Mouse (Mus musculus) right cerebral cortex, postnatal 14 days (tissue): ENCODE results near the gene Zfp445.
"Not testable (repeated sequence)": the region's sequence is repeated elsewhere in the genome, so short reads cannot be mapped to it uniquely, and the experiment has no call there.

Experiments used
- DNase-seq: peaks from one replicate; pipeline ENCODE4 v3.0.0; 2022

Gene Zfp445

DNA sequence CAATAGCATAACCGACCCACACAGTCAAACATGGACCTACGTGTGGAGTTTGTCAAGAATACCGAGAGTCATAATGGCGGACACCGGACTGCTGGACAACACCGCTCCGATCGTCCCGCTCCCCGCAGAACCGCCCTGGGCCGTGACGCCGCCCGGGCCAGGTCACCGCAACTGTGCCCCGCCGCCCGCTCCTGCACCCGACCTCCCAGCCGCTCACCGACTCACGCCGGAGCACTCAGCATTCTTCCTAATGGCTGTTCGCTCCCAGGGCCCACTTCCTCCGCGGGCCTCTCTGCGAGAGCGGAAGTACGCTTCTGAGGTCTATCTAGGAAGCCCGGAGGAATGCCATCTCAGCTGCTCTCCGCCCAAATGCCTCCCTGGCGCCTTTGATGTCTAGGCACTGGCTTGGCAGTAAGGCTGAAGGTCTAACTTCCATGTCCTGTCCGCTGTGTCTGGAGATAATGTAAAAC, at the start of gene Zfp445:
Zfp445 (minus strand) TSS at position 310 of the 470 bp plus-strand sequence.
- peak; percentile 73 for DNase-seq

DNA sequence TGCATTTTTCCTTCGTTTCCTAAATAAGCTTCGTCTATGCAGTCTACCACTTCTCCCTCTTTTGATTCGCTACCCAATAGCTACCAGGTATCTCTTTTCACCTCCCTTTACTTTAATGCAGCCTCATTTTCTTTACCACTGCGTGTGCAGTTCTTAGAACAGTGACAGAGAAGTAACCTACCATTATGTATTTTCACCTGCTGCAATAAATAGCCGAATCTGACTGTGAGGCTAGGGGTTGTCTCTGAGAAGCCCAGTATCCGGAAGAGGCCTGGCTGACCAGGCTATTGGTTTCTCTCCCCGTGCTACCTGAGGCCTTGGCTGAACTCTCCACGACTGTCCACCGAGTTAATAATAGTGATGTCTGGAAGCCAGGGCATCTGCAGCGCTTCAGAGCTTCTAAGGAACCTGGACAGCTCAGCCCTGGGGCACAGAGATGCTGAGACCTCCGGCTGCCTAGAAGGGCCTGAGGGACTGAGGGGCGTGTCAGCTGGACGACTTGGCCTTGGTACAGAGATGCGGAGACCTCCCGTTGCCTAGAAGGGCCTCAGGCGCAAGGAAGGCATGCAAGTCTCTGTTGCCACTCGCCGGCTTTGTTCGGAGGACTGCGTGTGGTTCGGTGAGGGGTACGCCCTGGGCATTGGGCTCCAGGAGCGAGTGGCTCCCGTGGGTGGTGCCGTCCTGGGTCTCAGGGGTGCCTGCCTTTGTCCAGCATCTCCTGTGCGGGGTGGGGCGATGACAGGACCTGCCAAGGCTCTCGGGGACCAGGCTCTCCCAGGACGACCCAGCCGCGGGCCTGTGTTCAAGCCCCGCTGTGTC, 37.1 kb upstream of the Zfp445 start:
- peak; percentile 53 for DNase-seq

DNA sequence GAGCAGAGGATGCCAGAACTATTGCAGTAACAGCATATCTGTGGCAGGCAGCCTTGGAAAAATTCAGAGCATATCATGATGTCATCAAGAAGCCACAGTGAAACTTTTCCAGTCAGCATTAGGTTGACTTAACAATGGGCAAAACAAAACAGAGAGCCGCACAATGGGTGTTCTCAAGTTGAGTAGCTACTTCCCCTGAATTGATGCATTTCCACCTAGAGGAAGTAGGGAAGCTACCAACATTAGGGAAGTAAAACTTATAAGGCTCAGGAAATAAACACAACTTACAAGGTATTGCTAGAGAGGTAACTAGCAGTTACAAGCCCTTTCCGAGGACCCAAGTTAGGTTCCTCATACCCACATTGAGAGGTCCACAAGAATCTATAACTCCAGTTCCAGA, 35.2 kb upstream of the Zfp445 start:
- no peak for DNase-seq

DNA sequence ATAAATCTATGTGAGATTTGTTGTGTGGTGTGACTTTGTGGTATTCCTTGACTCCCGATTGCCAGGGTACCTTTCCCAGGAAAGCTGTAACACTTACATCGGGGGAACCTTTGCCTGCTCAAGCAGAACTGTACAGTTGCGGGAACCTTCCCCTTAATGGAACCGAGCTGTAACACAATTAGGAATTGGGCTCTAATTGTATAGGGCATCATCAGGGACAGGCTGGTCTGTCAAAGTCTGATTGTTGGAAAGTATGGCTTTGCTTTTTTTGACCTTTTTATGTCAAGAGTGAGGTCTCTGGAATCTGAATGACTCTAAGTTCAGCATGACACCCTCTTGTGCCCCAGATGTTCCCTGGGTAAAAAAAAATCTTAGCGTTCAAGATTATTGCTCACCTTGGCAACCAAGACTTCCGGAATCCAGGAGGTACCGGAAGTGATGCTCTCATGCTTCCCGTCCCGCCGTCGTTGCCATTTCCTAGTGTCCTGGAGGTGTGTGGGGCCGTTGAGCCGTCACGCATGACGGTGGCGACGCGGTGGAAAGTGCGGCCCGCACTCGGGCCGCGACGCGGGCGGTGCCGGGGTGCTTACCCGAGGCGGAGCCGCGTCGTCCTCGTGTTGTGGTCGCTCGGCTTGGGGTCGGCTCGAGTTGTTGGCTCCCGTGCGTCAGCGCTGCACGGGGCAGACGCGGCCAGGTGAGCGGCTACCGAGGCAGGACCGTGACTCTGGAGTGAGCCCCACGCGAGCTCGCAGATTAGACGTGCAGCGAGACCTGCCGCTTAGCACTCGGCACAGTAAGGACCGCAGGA, 20.8 kb upstream of the Zfp445 start:
- DNase-seq: peak; percentile 66

DNA sequence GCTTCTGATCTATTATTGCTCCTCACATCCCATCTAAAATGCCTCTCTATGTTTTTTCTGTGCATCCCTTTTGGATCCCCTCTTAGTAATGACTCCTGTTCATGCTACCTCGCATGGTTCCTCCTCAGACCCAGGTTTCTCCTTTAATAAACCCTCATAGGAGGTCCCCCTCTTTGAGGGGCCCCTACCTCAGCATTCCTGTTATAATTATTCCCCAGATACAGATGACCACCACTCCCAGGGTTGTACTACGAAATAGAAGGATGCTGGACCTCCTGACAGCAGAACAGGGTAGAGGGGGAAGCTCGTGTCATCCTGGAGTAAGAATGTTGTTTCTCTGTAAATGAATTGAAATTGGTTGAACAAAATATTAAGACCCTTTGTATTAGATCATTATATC, 19.6 kb upstream of the Zfp445 start, which contains the start of gene Zkscan7:
Zkscan7 (plus strand) TSS at position 301 of the 400 bp plus-strand sequence.
- no peak for DNase-seq

DNA sequence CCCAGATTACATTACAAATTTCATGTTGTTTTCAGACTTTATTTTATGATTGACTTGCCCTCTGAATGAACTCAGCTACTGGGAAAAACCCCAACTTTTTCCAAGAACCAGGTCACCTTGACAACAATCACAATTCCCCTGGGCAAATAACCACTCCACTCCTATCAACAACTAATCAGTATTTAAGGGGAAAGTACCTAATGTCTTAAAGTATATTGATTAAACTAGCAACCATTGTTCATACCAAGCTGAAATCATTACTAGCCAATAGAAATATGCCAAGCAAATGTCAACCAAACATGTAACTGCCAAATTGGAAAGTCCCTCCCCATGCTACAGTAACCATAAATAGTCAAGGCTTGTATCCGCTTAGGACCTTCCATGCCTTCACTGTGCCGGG, 9.3 kb upstream of the Zfp445 start:
- DNase-seq: no peak

DNA sequence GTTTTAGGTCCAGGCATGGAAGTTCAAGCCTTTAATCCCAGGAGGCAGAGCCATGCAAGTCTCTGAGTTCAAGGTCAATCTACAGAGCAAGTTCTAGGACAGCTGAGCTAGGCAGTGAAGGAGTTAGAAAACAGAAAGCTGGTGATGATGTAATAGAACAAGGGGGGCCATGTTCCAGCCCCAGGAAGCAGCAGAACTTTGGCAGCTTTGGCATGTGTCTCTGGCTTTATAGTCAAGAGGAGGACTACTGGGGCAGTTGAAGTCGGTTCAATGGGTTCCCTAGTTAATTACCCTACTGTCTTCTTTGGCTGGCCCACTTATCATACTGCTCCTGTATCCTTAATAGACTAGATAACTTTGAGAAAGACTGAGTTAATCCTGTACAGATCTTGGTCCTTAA, 8.8 kb upstream of the Zfp445 start:
- no peak for DNase-seq

DNA sequence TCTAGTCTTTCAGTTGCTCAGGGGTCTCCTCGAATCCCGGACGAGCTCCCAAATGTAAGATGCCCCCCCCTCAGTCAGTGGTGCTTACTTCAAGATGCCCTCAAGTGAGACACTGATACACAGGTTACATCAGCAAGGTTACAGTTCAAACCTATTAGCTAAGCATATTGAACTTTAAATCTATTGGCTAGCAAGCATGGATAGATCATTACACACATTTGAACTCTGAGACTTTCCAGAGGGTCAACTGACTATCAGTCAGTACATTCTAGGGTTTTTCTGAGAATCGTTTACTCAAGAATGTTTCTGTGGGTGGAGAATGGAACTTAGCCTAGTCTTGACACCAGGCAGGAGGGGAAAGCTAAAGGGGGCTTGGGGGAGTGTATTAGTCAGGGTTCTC, 6.8 kb upstream of the Zfp445 start:
- DNase-seq: no peak

DNA sequence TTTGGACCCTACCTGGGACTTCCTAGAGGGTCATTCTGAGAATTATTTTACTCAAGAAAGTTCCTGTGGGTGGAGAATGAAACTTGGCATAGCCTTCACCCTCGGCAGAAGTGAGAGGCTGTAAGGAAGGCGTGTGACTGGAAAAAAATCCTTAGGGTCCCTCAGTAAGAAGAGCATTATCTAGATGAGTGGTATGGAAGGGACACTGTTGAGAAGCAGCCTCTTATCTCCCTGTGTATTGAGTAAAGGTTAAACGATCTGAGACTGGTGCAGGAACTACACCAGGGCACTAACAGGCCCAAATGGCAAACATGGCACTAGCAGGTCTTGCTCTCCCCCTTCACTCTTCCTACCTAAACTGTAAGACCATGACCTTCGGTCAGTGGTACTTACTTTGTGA, 386 bp upstream of the Zfp445 start:
- no peak for DNase-seq

DNA sequence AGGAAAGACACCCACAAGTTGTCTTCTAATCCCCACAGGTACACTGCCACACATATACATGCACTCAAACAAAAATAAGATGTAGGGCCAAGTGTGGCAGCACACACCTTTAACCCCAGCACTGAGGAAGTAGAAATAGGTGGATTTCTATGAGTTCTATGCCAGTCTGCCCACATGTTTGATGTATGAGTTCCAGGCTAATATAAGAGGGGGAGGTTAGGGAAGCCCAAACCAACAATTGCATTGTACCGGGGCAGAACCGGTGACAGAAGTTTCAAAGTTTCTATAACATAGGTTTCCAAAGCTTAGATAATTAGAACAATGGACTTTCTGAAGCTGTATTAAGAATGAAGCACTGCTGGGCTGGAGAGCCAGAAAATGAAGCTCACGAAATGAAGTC, 958 bp downstream of the Zfp445 start:
- DNase-seq: no peak

DNA sequence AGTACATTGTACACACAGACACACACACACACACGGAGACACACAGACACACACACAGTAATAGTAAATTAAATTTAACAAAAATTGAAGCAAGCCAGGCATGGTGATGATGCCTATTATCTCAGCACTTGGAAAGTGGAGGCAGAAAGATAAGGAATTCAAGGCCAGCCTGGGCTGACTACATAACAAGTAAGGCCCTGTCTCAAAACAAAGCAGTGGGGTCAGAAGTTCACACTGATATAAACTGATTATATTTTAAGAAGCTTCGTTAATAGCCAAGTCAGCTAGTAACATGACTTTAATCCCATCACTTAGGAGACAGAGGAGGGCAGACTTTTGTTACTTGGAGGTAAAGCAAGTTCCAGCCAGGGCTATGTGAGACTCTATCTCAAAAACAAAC, 2.1 kb downstream of the Zfp445 start:
- DNase-seq: no peak

DNA sequence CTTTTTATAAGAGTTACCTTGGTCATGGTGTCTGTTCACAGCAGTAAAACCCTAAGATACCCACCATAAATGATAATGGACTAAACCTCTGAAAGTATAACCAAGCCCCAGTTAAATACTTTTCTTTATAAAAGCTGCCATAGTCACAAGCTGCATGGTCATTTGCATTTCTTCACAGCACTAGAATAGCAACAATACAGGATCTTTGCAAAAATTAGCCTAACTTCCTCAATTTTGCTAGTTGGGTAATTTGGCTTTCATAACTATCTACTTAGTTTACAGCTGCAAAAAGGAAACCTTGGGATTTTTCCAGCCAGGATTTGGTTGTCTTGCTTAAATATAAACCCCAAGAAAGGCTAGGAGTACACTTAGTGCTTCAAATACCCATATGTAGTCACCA, 5.1 kb downstream of the Zfp445 start:
- DNase-seq: no peak

DNA sequence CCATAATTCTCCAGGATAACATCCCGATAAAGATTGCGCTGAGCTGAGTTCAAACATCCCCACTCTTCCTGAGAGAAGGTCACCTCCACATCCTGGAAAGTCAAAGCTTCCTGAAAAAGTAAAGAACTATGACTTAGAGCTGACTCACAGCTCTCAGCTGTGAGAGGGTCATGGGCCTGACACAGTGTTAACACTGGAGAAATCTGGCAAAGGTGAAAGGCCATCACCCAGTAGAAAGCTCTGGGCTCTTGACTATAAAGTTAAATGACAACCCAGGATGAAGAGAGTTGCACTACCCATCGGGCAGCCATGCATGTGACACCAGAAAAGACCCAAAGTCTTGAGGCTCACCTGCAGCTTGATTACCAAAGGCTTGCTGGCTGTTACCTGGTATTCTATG, 9.1 kb downstream of the Zfp445 start:
- DNase-seq: no peak

DNA sequence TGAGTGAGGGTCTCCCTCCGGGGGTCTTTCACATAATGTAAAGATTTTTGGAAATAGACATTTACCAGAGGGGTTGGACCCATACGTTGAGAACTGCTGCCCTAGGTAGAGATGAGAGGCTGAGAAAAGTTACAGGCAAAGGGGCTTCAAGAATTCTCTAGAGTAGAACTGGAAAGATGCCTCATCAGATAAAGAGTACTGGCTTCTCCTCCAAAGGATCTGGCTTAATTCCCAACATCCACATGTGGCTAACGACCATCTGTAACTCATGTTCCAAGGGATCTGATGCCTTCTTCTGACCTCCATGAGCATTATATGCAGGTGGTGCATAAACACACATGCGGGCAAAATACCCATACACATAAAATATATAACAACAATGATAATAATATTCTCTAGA, 10.2 kb downstream of the Zfp445 start:
- no peak for DNase-seq

DNA sequence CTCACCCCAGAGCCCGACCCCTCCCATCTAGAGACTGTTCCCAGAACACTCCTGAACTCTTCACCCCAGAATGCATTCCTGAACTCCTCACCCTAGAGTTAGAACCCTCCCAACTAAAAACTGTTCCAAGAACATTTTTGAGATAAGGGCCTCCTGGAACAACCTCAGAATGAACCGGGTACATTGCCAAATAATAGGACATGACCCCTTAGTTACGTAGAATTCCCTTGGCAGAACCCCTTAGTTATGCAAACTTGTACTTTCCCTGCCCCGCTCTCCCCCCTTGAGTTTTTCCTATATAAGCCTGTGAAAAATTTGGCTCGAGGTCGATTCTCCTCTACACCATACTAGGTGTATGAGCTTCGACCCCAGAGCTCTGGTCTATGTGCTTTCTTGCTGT, 10.7 kb downstream of the Zfp445 start:
- not testable (repeated sequence) for DNase-seq

DNA sequence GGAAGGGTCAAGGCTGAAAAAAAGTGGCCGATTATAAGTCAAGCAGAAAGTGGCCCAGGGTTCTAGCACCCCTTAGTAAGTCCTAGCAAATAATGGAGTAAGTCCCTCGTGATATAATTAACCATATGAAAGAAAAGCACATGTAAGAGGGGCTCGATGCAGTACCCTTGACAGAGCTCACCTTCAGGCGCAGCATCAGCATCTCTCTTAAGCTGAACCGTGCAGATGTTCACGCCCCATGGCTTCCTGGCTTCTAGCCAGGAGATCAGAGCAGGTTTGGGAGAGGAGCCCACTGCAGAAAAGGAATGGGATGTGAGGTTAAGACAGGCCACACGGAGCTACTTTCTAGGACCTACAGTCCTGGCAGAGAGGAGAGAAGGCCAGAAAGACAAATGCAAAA, 11.3 kb downstream of the Zfp445 start:
- DNase-seq: no peak

DNA sequence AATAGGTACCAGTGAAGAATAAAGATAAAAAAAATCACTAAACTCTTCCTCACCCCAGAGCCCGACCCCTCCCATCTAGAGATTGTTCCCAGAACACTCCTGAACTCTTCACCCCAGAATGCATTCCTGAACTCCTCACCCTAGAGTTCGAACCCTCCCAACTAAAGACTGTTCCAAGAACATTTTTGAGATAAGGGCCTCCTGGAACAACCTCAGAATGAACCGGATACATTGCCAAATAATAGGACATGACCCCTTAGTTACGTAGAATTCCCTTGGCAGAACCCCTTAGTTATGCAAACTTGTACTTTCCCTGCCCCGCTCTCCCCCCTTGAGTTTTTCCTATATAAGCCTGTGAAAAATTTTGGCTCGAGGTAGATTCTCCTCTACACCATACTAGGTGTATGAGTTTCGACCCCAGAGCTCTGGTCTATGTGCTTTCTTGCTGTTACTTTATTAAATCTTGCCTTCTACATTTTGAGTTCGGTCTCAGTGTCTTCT, 17.9 kb downstream of the Zfp445 start:
- not testable (repeated sequence) for DNase-seq

DNA sequence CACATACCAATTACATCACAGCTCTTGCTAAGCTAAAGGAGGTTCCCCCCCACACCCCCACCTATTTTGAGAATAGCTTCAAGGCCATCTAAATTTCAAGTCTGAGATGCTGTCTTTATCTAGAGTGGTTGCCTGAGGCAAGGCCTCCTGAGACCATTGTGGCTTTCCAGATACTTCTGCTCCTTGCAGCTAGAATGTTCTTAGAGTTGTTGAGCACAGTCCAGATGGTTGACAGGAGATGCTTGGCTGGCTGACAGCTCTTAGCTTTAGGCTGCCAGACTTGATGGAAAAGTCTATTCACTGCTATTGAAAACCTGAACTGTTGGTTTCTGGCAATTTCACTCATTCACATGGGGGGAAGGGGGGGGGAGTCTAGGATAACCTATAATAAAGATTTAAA, 19.6 kb downstream of the Zfp445 start:
- peak; percentile 28 for DNase-seq

DNA sequence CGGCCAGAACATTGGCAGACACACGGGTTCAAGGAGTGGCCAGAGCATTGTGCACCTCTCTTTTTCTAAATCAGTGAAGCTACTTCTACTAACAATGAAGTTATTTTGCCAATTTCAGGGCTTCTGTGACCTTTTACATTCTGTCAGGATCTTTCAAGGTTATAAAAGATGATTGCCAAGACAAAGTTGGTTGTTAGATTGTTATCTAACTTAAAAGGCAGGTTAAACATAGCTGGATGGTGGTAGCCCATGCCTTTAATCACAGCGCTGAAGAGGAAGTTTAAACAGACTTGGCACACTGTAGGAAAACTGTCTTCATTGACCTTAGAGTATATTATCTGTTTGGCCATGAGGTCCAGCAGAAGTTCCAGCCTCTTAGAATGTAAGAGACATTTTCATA, 20.2 kb downstream of the Zfp445 start:
- no peak for DNase-seq

DNA sequence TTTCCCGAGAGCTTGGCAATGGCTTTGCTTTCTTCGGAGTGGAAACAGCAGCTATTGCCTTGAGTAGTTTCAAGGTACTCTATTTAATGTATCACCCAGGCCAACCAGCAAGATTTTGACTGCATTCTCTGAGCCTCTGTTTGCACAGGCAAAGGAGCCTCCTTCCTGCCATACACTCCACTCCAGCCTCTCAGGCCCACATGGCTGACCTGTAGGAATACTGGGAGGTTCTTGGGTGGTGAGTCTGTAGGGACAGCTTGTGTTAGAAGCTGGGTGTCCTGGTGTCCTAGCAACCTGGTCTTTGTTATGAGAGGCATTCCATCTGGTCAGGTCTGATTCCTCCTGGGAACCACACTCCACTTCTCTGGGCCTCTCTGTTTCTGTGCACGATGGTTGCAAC, 22.0 kb downstream of the Zfp445 start, which contains the start of gene Gm35549:
Gm35549 (minus strand) TSS at position 276 of the 400 bp plus-strand sequence.
- no peak for DNase-seq

DNA sequence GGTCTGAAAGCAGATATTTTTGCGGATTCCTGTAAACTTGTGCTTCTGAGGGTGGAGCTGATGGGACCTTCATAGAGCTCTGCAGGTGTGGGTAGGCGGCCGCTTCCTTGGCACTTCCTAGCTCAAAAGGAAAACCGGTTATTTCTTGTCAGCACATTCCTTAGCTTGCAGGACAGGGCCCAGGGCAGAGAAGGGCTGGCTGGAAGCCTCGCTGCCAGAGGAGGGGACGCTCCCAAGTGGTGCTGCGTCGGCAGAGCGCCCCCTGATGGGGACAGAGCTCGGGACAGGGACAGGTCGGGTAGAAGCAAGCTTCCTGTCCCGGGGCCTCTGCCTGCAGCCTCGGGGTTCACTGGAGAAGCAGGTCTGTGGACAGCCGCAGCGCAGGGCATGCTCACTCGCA, 28.1 kb downstream of the Zfp445 start:
- peak; percentile 26 for DNase-seq

DNA sequence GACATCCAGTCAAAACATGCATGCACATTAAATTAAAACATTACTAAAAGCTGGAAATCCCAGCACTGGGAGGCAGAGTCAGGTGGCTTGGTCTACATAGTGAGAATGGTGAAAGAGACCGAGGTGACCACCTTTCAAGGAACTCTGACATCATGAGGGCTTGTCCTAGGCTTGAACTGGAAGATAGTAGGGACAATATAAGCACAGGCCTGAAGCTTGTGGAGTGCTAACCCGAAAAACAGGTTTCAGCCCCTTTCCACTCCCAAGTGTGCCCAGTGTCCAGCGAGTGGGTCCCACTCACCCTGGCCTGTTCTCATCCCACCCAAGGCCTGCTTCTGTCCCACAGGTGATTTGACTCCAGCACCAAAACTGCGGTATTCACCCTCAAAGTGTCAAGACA, 28.6 kb downstream of the Zfp445 start:
- no peak for DNase-seq

DNA sequence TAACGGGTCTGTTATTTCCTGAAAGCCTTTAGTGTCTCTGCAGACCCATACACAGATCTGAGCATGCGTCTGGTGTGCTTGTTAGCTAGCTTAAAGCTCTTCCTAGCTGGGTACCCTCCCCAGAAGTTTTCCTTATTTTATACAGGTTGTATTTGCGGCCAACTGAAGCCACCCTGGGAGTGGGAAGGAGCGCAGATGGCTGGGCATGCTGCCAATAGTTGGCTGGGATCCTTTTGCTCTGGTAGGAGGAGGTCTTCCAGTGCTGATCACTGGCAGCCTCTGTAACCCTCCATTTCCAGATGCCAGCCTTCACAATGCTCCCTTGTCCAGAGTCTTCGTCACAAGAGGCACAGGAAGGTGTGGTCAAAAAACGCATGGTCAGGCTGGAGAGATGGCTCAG, 29.0 kb downstream of the Zfp445 start:
- DNase-seq: peak; percentile 74

DNA sequence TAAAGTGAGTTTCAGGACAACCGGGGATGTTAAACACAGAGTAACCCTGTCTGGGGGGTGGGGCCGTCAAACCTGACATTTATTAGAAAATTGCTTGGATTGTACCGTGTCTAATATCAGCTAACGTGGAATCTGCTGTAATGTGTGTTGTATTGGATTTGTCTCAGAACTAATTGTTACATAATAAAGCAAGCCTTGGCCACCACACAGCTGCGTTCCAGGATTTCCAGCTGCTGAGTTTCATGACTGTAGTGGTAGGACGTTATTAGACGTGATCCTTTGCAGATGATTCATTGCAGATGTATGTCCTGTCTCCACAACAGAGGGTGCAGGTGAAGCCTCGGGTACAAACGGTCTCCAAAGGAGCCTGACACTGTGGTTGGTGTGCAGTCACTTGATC, 29.7 kb downstream of the Zfp445 start:
- no peak for DNase-seq
